Mouse (Mus musculus): ENCODE data around the gene Tldc1. TPM values are rescaled to one million over a fixed set of nuclear protein-coding genes. Genes with fewer than 3 reads are reported as not detected.

The Tldc1 gene
- polyA plus RNA-seq, 1 experiment from 2014 or later = 9.5 TPM

GRCm38 (mm10) chr8:119727093-119727492 lies 51.1 kb downstream of the Tldc1 start:
- WGBS = 44% methylated on average over 8 of the region's 8 CpGs
- ATAC-seq (replicated peaks; ENCODE audit: low FRiP score) (peak; percentile 78), DNase-seq (ENCODE audit: low spot score) (no peak)
- H3K4me2 ChIP-seq = no peak overlapping the region
- no peaks in the 10 kb centered on the region for H3K36me3 ChIP-seq (ENCODE audit: control insufficient read depth, insufficient read depth, low read length)
- no peak overlapping the region for H3K4me3 ChIP-seq (ENCODE audit: low read depth, low read length)
- H3K4me1 ChIP-seq (replicated peaks; ENCODE audit: control insufficient read depth, insufficient read depth, low read length) = no peaks in the 10 kb centered on the region; the same call in 1 of the 2 replicates
- H3K27ac ChIP-seq (ENCODE audit: low read depth, low read length) = no peak overlapping the region
- H3K9ac ChIP-seq (ENCODE audit: low read depth, low read length) = no peak overlapping the region
- H3K9me3 ChIP-seq (ENCODE audit: control insufficient read depth, low read length) = no peaks in the 10 kb centered on the region
- H3K27me3 ChIP-seq (replicated peaks; ENCODE audit: control insufficient read depth, insufficient read depth, low read length) = peaks cover 8% of the 10 kb centered on the region; the same call in 1 of the 2 replicates

- Histone ChIP-seq H3K4me3 (ENCODE audit: low read depth, low read length) (no peak overlapping the region), H3K27ac (ENCODE audit: low read depth, low read length) (no peak overlapping the region), H3K4me2 (no peak overlapping the region), H3K27me3 (replicated peaks; ENCODE audit: control insufficient read depth, insufficient read depth, low read length) (peaks cover 8% of the 10 kb centered on the region; the same call in 1 of the 2 replicates), H3K9ac (ENCODE audit: low read depth, low read length) (no peak overlapping the region), H3K9me3 (ENCODE audit: control insufficient read depth, low read length) (no peaks in the 10 kb centered on the region), H3K36me3 (ENCODE audit: control insufficient read depth, insufficient read depth, low read length) (no peaks in the 10 kb centered on the region), H3K4me1 (replicated peaks; ENCODE audit: control insufficient read depth, insufficient read depth, low read length) (no peaks in the 10 kb centered on the region; the same call in 1 of the 2 replicates)
- DNase-seq (ENCODE audit: low spot score) (no peak), ATAC-seq (replicated peaks; ENCODE audit: low FRiP score) (no peak)
- 62% methylated on average over 6 of the region's 6 CpGs for WGBS
Observed at GRCm38 (mm10) chr8:119724596-119724995, 53.6 kb downstream of the Tldc1 start.

GRCm38 (mm10) chr8:119723676-119724075 lies 54.5 kb downstream of the Tldc1 start:
- H3K4me3 ChIP-seq (ENCODE audit: low read depth, low read length) = no peak overlapping the region
- no peak for DNase-seq (ENCODE audit: low spot score)
- no peak overlapping the region for H3K4me2 ChIP-seq
- no peak for ATAC-seq (replicated peaks; ENCODE audit: low FRiP score)
- no peaks in the 10 kb centered on the region for H3K36me3 ChIP-seq (ENCODE audit: control insufficient read depth, insufficient read depth, low read length)
- H3K4me1 ChIP-seq (replicated peaks; ENCODE audit: control insufficient read depth, insufficient read depth, low read length) = no peaks in the 10 kb centered on the region; the same call in 1 of the 2 replicates
- H3K9ac ChIP-seq (ENCODE audit: low read depth, low read length) = no peak overlapping the region
- no peaks in the 10 kb centered on the region for H3K9me3 ChIP-seq (ENCODE audit: control insufficient read depth, low read length)
- H3K27me3 ChIP-seq (replicated peaks; ENCODE audit: control insufficient read depth, insufficient read depth, low read length) = peaks cover 5% of the 10 kb centered on the region; the same call in 1 of the 2 replicates
- H3K27ac ChIP-seq (ENCODE audit: low read depth, low read length) = no peak overlapping the region
- WGBS = 57% methylated on average over 4 of the region's 4 CpGs

GRCm38 (mm10) chr8:119722348-119722747 lies 55.9 kb downstream of the Tldc1 start:
- no peak overlapping the region for H3K4me2 ChIP-seq
- no peaks in the 10 kb centered on the region for H3K9me3 ChIP-seq (ENCODE audit: control insufficient read depth, low read length)
- peaks cover under 1% of the 10 kb centered on the region; the same call in 1 of the 2 replicates for H3K4me1 ChIP-seq (replicated peaks; ENCODE audit: control insufficient read depth, insufficient read depth, low read length)
- DNase-seq (ENCODE audit: low spot score) (no peak), ATAC-seq (replicated peaks; ENCODE audit: low FRiP score) (no peak)
- H3K27me3 ChIP-seq (replicated peaks; ENCODE audit: control insufficient read depth, insufficient read depth, low read length) = peaks cover 5% of the 10 kb centered on the region; the same call in 1 of the 2 replicates
- WGBS = 48% methylated on average over 6 of the region's 6 CpGs
- no peak overlapping the region for H3K4me3 ChIP-seq (ENCODE audit: low read depth, low read length)
- no peak overlapping the region for H3K27ac ChIP-seq (ENCODE audit: low read depth, low read length)
- no peak overlapping the region for H3K9ac ChIP-seq (ENCODE audit: low read depth, low read length)
- H3K36me3 ChIP-seq (ENCODE audit: control insufficient read depth, insufficient read depth, low read length) = no peaks in the 10 kb centered on the region

GRCm38 (mm10) chr8:119719011-119719501 lies 59.2 kb downstream of the Tldc1 start:
- H3K36me3 ChIP-seq (ENCODE audit: control insufficient read depth, insufficient read depth, low read length) = no peaks in the 10 kb centered on the region
- no peak for DNase-seq (ENCODE audit: low spot score)
- H3K9me3 ChIP-seq (ENCODE audit: control insufficient read depth, low read length) = no peaks in the 10 kb centered on the region
- H3K27me3 ChIP-seq (replicated peaks; ENCODE audit: control insufficient read depth, insufficient read depth, low read length) = peaks cover 5% of the 10 kb centered on the region
- H3K4me1 ChIP-seq (replicated peaks; ENCODE audit: control insufficient read depth, insufficient read depth, low read length) = peaks cover 2% of the 10 kb centered on the region; the same call in 1 of the 2 replicates
- no peak overlapping the region for H3K4me3 ChIP-seq (ENCODE audit: low read depth, low read length)
- H3K9ac ChIP-seq (ENCODE audit: low read depth, low read length) = no peak overlapping the region
- ATAC-seq (replicated peaks; ENCODE audit: low FRiP score) = no peak
- no peak overlapping the region for H3K27ac ChIP-seq (ENCODE audit: low read depth, low read length)
- H3K4me2 ChIP-seq = no peak overlapping the region
- 68% methylated on average over 12 of the region's 12 CpGs for WGBS

GRCm38 (mm10) chr8:119717765-119718164 lies 60.5 kb downstream of the Tldc1 start:
- no peak for ATAC-seq (replicated peaks; ENCODE audit: low FRiP score)
- DNase-seq (ENCODE audit: low spot score) = no peak
- no peak overlapping the region for H3K27ac ChIP-seq (ENCODE audit: low read depth, low read length)
- peaks cover 2% of the 10 kb centered on the region; the same call in 1 of the 2 replicates for H3K4me1 ChIP-seq (replicated peaks; ENCODE audit: control insufficient read depth, insufficient read depth, low read length)
- H3K4me2 ChIP-seq = no peak overlapping the region
- no peaks in the 10 kb centered on the region; the same call in none of the 2 replicates for H3K27me3 ChIP-seq (replicated peaks; ENCODE audit: control insufficient read depth, insufficient read depth, low read length)
- H3K9me3 ChIP-seq (ENCODE audit: control insufficient read depth, low read length) = no peaks in the 10 kb centered on the region
- WGBS = 53% methylated on average over 9 of the region's 9 CpGs
- no peaks in the 10 kb centered on the region for H3K36me3 ChIP-seq (ENCODE audit: control insufficient read depth, insufficient read depth, low read length)
- no peak overlapping the region for H3K4me3 ChIP-seq (ENCODE audit: low read depth, low read length)
- H3K9ac ChIP-seq (ENCODE audit: low read depth, low read length) = no peak overlapping the region

- DNase-seq (ENCODE audit: low spot score) = no peak
- H3K27me3 ChIP-seq (replicated peaks; ENCODE audit: control insufficient read depth, insufficient read depth, low read length) = no peaks in the 10 kb centered on the region; the same call in none of the 2 replicates
- H3K27ac ChIP-seq (ENCODE audit: low read depth, low read length) = no peak overlapping the region
- H3K4me1 ChIP-seq (replicated peaks; ENCODE audit: control insufficient read depth, insufficient read depth, low read length) = peaks cover 2% of the 10 kb centered on the region; the same call in 1 of the 2 replicates
- no peaks in the 10 kb centered on the region for H3K9me3 ChIP-seq (ENCODE audit: control insufficient read depth, low read length)
- no peak overlapping the region for H3K4me3 ChIP-seq (ENCODE audit: low read depth, low read length)
- no peaks in the 10 kb centered on the region for H3K36me3 ChIP-seq (ENCODE audit: control insufficient read depth, insufficient read depth, low read length)
- H3K4me2 ChIP-seq = no peak overlapping the region
- no peak overlapping the region for H3K9ac ChIP-seq (ENCODE audit: low read depth, low read length)
- ATAC-seq (replicated peaks; ENCODE audit: low FRiP score) = no peak
Observed at GRCm38 (mm10) chr8:119716730-119717299, 61.4 kb downstream of the Tldc1 start.

- Histone ChIP-seq H3K9ac (ENCODE audit: low read depth, low read length) (no peak overlapping the region), H3K4me3 (ENCODE audit: low read depth, low read length) (no peak overlapping the region), H3K27ac (ENCODE audit: low read depth, low read length) (no peak overlapping the region), H3K4me1 (replicated peaks; ENCODE audit: control insufficient read depth, insufficient read depth, low read length) (peaks cover 2% of the 10 kb centered on the region; the same call in 1 of the 2 replicates), H3K27me3 (replicated peaks; ENCODE audit: control insufficient read depth, insufficient read depth, low read length) (no peaks in the 10 kb centered on the region; the same call in none of the 2 replicates), H3K36me3 (ENCODE audit: control insufficient read depth, insufficient read depth, low read length) (no peaks in the 10 kb centered on the region), H3K9me3 (ENCODE audit: control insufficient read depth, low read length) (no peaks in the 10 kb centered on the region), H3K4me2 (no peak overlapping the region)
- no peak for DNase-seq (ENCODE audit: low spot score)
- 53% methylated on average over 12 of the region's 12 CpGs for WGBS
- ATAC-seq (replicated peaks; ENCODE audit: low FRiP score) = no peak
Observed at GRCm38 (mm10) chr8:119715221-119715620, 63.0 kb downstream of the Tldc1 start.

GRCm38 (mm10) chr8:119713421-119713820 lies 64.8 kb downstream of the Tldc1 start:
- DNase-seq (ENCODE audit: low spot score) (no peak), ATAC-seq (replicated peaks; ENCODE audit: low FRiP score) (no peak)
- Histone ChIP-seq H3K36me3 (ENCODE audit: control insufficient read depth, insufficient read depth, low read length) (no peaks in the 10 kb centered on the region), H3K27me3 (replicated peaks; ENCODE audit: control insufficient read depth, insufficient read depth, low read length) (no peaks in the 10 kb centered on the region; the same call in 1 of the 2 replicates), H3K27ac (ENCODE audit: low read depth, low read length) (no peak overlapping the region), H3K9ac (ENCODE audit: low read depth, low read length) (no peak overlapping the region), H3K4me2 (no peak overlapping the region), H3K4me3 (ENCODE audit: low read depth, low read length) (no peak overlapping the region), H3K4me1 (replicated peaks; ENCODE audit: control insufficient read depth, insufficient read depth, low read length) (peaks cover 2% of the 10 kb centered on the region; the same call in 1 of the 2 replicates), H3K9me3 (ENCODE audit: control insufficient read depth, low read length) (no peaks in the 10 kb centered on the region)
- WGBS = 78% methylated on average over 5 of the region's 5 CpGs
